Mouse (Mus musculus) adrenal gland, postnatal 25 days (tissue): ENCODE results near the gene Phf5a. TPM values are rescaled to one million over a fixed set of nuclear protein-coding genes. Genes with fewer than 3 reads are reported as not detected.

ENCODE experiments used
- DNase-seq: peaks from one replicate; pipeline ENCODE4 v3.0.0; 2021; ENCODE audit warnings: mixed read lengths
- total RNA-seq: library from RNA; stranded (reverse); gene quantifications from 2 replicates; pipeline ENCODE4 v1.2.3, GENCODE M21; 2021

Gene Phf5a
- total RNA-seq, 1 experiment from 2014 or later, result 58.7 TPM

GRCm38 (mm10) chr15:81824832-81825231, 46.9 kb downstream of the Phf5a start:
- DNase-seq, result no peak

GRCm38 (mm10) chr15:81822631-81823030, 49.1 kb downstream of the Phf5a start:
- no peak for DNase-seq

- no peak for DNase-seq
Observed at GRCm38 (mm10) chr15:81818404-81818803, 53.3 kb downstream of the Phf5a start.

GRCm38 (mm10) chr15:81814716-81815370, 56.9 kb downstream of the Phf5a start:
- no peak for DNase-seq

Other genes with a start within 250 kb of the Phf5a start
- gene L3mbtl2, start 208.0 kb downstream of the Phf5a start, total RNA-seq, result 20.6 and 22.8 TPM in 2 replicates
- 2.7 and 3.1 TPM in 2 replicates for gene Chadl, start 174.6 kb downstream of the Phf5a start, total RNA-seq
- 70.0 and 84.2 TPM in 2 replicates for gene Zc3h7b, start 126.9 kb downstream of the Phf5a start, total RNA-seq
- gene Rangap1, start 126.4 kb downstream of the Phf5a start, total RNA-seq, result 60.3 and 73.7 TPM in 2 replicates
- 111 and 146 TPM in 2 replicates for gene Tef, start 69.5 kb downstream of the Phf5a start, total RNA-seq
- gene Tob2, start 13.1 kb downstream of the Phf5a start, total RNA-seq, result 72.3 and 86.1 TPM in 2 replicates
- gene Aco2, start 398 bp upstream of the Phf5a start, total RNA-seq, result 641 and 903 TPM in 2 replicates
- 21.4 and 28.9 TPM in 2 replicates for gene Polr3h, start 54.3 kb upstream of the Phf5a start, total RNA-seq
- 9.9 and 20.0 TPM in 2 replicates for gene Csdc2, start 64.8 kb upstream of the Phf5a start, total RNA-seq
- 70.2 and 103 TPM in 2 replicates for gene Pmm1, start 89.0 kb upstream of the Phf5a start, total RNA-seq
- gene 1700029P11Rik, start 108.6 kb upstream of the Phf5a start, total RNA-seq, result not detected in 2 replicates
- gene Xrcc6, start 115.9 kb upstream of the Phf5a start, total RNA-seq, result 81.4 and 102 TPM in 2 replicates
- gene Desi1, start 162.0 kb upstream of the Phf5a start, total RNA-seq, result 80.3 and 81.7 TPM in 2 replicates
- gene Snu13, start 175.7 kb upstream of the Phf5a start, total RNA-seq, result 83.1 and 99.8 TPM in 2 replicates
- gene 4930407I10Rik, start 187.2 kb upstream of the Phf5a start, total RNA-seq, result not detected in 2 replicates
- gene Mei1, start 198.1 kb upstream of the Phf5a start, total RNA-seq, result 2.8 and 4.3 TPM in 2 replicates